Mouse (Mus musculus): ENCODE results near the gene Brd4.

The Brd4 gene

GRCm38 (mm10) chr17:32165803-32166595, 118.5 kb downstream of the Brd4 start:
- peak; percentile 72 to 76 for DNase-seq

DNA sequence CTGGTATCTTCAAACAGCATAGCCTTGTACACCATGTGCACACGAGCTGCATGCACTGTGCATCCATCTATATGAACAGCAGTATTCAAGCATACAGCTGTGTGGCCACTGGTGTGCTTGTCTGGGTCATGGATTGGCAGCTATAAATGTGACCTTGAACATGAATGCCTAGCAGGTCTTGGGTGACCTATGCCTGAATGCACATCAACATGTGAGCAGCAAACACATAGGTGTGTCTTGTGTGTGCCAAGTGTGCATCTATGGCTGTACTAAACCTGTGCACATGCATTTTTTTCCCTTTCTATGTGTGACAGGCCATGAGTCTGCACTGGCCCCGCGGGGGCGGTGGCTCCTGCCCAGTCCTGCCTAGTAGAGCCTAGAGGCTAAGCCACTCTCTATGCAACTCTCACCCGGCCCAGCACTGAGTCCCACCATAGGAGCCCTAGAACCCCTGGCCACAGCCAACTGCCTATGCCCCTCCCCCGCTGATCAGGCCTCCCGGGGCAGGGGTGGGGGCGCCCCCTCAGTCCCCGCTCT, 119.2 kb downstream of the Brd4 start:
- peak in 1 of 2 experiments; percentile 61 for DNase-seq

DNA sequence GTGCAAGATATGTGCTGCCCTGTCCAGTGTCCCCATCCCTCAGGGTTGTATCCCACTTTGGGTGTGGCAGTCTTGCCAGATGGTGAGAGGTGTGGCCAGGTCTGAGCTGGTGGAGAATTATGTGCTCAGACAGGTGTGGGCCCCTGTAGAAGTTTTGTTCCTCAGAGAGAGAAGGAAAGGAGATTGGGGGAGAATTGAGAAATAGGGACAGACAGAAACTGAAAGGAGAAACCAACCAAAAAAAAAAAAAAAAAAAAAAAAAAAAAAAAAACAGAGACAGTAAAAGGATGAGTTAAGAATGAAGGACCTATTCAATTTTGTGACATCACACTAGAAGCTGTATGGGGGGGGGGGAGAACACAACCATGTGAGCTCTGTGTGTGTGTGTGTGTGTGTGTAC, 119.7 kb downstream of the Brd4 start:
- DNase-seq: no peak

- DNase-seq: peak in 1 of 2 experiments; percentile 32
Observed at GRCm38 (mm10) chr17:32163910-32164650, 120.4 kb downstream of the Brd4 start.

GRCm38 (mm10) chr17:32162112-32162850, 122.2 kb downstream of the Brd4 start:
- DNase-seq: peak; percentile 79 to 82

GRCm38 (mm10) chr17:32160882-32161281, 123.6 kb downstream of the Brd4 start:
- no peak for DNase-seq

DNA sequence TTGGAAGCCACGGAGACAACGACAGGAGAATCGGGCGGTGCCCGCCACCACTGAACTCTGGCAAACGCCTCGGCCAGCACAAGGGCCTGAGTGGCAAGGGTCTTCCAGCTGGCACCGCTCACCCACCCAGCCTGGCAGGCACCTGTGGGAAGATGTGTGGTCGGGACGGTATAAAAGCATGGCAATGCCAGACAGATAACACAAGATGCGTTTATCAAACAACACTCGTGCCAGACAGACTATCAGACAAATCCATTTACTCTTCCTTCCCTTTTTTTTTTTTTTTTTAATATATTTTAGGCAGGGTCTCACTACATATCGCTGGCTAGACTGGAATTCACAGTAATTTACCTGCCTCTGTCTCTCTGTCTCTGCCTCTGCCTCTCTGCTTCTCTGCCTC, 125.7 kb downstream of the Brd4 start:
- DNase-seq: no peak

GRCm38 (mm10) chr17:32146718-32147117, 137.8 kb downstream of the Brd4 start:
- DNase-seq: peak; percentile 26 to 41

Data from cerebellum, postnatal 10 days (tissue).